Mouse (Mus musculus) limb, embryonic 15.5 days (tissue): ENCODE measurements around the gene Miga1. TPM values are rescaled to one million over a fixed set of nuclear protein-coding genes. Genes with fewer than 3 reads are reported as not detected.

Experiments
- ATAC-seq: fragments of 200-750 bp; cut with Nextera tagmentation; 2 replicates; pipeline ENCODE4 v1.8.0; 2017; ENCODE audit warnings: low read depth, moderate TSS enrichment; ENCODE audit not compliant: insufficient number of reproducible peaks, low FRiP score, low TSS enrichment
- H3K27ac ChIP-seq: fragments of 300-500 bp; sonication (generic); 2 replicates; pipeline ENCODE4 v1.5.1; 2015; ENCODE audit warnings: moderate library complexity, mild to moderate bottlenecking, inconsistent platforms
- H3K27me3 ChIP-seq: fragments of 300-500 bp; sonication (generic); 2 replicates; pipeline ENCODE4 v1.6.1; 2015; ENCODE audit warnings: inconsistent platforms
- H3K36me3 ChIP-seq: fragments of 300-500 bp; sonication (generic); 2 replicates; pipeline ENCODE4 v1.6.1; 2015; ENCODE audit warnings: inconsistent platforms
- H3K4me1 ChIP-seq: fragments of 300-500 bp; sonication (generic); 2 replicates; pipeline ENCODE4 v1.6.1; 2015; ENCODE audit warnings: inconsistent platforms
- H3K4me2 ChIP-seq: fragments of 300-500 bp; sonication (generic); 2 replicates; pipeline ENCODE4 v1.6.1; 2015; ENCODE audit warnings: mild to moderate bottlenecking, inconsistent platforms
- H3K4me3 ChIP-seq: fragments of 300-500 bp; sonication (generic); 2 replicates; pipeline ENCODE4 v1.5.1; 2015; ENCODE audit warnings: mild to moderate bottlenecking, inconsistent platforms
- H3K9ac ChIP-seq: fragments of 300-500 bp; sonication (generic); 2 replicates; pipeline ENCODE4 v1.6.1; 2015; ENCODE audit warnings: inconsistent platforms
- H3K9me3 ChIP-seq: fragments of 300-500 bp; sonication (generic); 2 replicates; pipeline ENCODE4 v1.6.1; 2016; ENCODE audit warnings: inconsistent platforms
- whole genome bisulfite sequencing: fragments of 180-500 bp; shearing (Covaris S2); methylation state at CpG from one replicate; pipeline ENCODE4 v1.1.7; 2015; 5-methylcytosine and 5-hydroxymethylcytosine counted together
- polyA plus RNA-seq: library from polyadenylated mRNA; unstranded; fragments of >200 nt; fragmentation: Nextera tagmentation; extraction: Ambion mirVana; gene quantifications from 2 replicates; pipeline ENCODE4 v1.2.1, GENCODE M21; 2015

The Miga1 gene
- polyA plus RNA-seq, 1 experiment from 2014 or later, result 16.2 TPM

DNA sequence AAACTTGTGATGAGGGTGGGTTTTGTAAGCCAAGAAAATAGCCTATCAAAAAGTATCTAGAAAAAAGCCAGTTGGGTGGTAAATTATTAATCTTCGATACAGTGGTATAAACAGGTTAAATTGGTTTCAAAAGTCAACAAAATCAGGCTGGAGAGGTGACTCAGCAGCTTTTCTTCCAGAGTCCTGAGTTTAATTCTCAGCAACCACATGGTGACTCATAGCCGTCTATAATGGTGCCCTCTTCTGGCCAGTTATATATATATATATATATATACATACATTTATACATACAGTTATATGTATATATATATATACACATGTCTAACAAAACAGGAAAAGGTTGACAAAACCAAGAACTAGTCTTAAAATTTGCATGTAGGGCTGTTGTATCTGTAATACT is 101.4 kb downstream of the Miga1 start:
- peaks cover 33% of the 10 kb centered on the region for H3K36me3 ChIP-seq

DNA sequence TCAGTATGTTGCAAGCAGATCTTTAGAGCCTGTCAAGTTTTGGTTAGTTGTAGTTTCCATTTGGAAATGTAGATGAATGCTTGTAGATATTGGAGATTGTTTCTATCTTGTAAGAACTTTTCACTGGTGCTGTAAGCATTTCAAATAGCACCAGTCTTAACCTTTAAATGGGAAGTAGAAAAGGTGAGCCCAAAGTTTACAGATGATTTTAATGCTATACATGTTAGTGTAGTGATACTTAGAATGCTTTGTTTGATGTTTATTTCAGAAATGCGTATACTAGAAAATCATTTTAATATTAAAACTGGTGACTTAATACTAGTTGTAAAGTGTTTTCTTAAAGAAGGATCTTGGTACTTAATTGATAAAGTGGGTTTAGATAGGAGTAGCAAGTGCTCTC is 104.4 kb downstream of the Miga1 start:
- no peak for ATAC-seq
- H3K36me3 ChIP-seq, result peaks cover 43% of the 10 kb centered on the region

More for the DNA sequence above, 101.4 kb downstream of the Miga1 start:
- Histone ChIP-seq H3K27me3 (no peaks in the 10 kb centered on the region), H3K9ac (no peak overlapping the region), H3K9me3 (no peaks in the 10 kb centered on the region), H3K4me1 (no peaks in the 10 kb centered on the region), H3K4me2 (no peak overlapping the region), H3K4me3 (no peak overlapping the region), H3K27ac (no peak overlapping the region)
- WGBS, result 58% methylated on average over 2 of the region's 2 CpGs
- 0 out of 2 replicates have a peak, but pooled peaks have one; percentile 19 for ATAC-seq

DNA sequence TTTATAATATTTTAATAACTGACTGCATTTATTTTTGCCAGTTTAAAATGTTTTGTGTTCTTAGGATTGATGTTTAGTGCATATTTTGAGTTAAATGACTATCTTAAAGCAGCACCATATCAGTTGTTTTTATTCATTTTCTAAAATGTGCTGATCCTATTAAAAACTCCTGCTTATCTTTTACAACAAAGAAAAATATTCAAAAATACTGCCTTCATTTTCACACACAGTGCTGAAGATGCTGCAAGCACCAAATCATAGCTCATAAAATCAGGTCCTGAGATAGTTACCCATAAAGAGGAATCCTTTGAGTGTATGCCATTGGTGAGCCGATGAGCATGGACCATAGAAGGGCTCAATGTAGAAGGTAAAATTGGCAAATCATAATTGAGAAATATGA is 105.0 kb downstream of the Miga1 start:
- H3K27me3 ChIP-seq, result no peaks in the 10 kb centered on the region
- no peaks in the 10 kb centered on the region for H3K9me3 ChIP-seq
- H3K9ac ChIP-seq, result no peak overlapping the region
- H3K4me2 ChIP-seq, result no peak overlapping the region
- H3K27ac ChIP-seq, result no peak overlapping the region
- H3K36me3 ChIP-seq, result peaks cover 41% of the 10 kb centered on the region
- no peaks in the 10 kb centered on the region for H3K4me1 ChIP-seq
- H3K4me3 ChIP-seq, result no peak overlapping the region
- WGBS, result 91% methylated on average over 1 of the region's 1 CpGs
- ATAC-seq, result no peak

More for the DNA sequence above, 104.4 kb downstream of the Miga1 start:
- no peak overlapping the region for H3K4me2 ChIP-seq
- no peak overlapping the region for H3K9ac ChIP-seq
- no peaks in the 10 kb centered on the region for H3K4me1 ChIP-seq
- WGBS, result 90% methylated on average over 1 of the region's 1 CpGs
- no peaks in the 10 kb centered on the region for H3K9me3 ChIP-seq
- H3K4me3 ChIP-seq, result no peak overlapping the region
- no peak overlapping the region for H3K27ac ChIP-seq
- no peaks in the 10 kb centered on the region for H3K27me3 ChIP-seq

GRCm38 (mm10) chr3:152231333-152232100 is 108.7 kb downstream of the Miga1 start:
- no peaks in the 10 kb centered on the region for H3K4me1 ChIP-seq
- WGBS, result 39% methylated on average over 6 of the region's 6 CpGs
- H3K27me3 ChIP-seq, result no peaks in the 10 kb centered on the region
- H3K4me2 ChIP-seq, result no peak overlapping the region
- no peak for ATAC-seq
- no peak overlapping the region for H3K4me3 ChIP-seq
- no peaks in the 10 kb centered on the region for H3K9me3 ChIP-seq
- H3K36me3 ChIP-seq, result peaks cover 48% of the 10 kb centered on the region
- no peak overlapping the region for H3K9ac ChIP-seq
- no peak overlapping the region for H3K27ac ChIP-seq

- no peak for ATAC-seq
- 91% methylated on average over 5 of the region's 5 CpGs for WGBS
- no peaks in the 10 kb centered on the region for H3K9me3 ChIP-seq
- peaks cover 58% of the 10 kb centered on the region for H3K36me3 ChIP-seq
- H3K9ac ChIP-seq, result no peak overlapping the region
- no peak overlapping the region for H3K4me2 ChIP-seq
- no peak overlapping the region for H3K27ac ChIP-seq
- no peaks in the 10 kb centered on the region for H3K4me1 ChIP-seq
- no peak overlapping the region for H3K4me3 ChIP-seq
- no peaks in the 10 kb centered on the region for H3K27me3 ChIP-seq
These were observed 110.9 kb downstream of the Miga1 start for GRCm38 (mm10) chr3:152229271-152229670.

DNA sequence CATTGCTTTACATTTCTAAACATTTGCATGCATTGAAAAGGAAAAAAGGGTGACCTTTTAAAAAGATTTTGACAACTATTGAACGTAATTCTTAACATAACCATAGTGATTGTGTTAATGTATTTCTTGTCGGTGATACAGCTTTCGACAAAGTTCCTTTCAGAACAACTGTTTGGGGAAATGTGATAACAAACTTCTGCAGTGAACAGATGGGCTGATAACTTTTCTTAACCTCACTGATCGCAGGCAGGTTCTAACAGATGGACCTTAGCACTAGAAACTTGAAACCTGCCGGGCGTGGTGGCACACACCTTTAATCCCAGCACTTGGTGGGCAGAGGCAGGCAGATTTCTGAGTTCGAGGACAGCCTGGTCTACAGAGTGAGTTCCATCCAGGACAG is 111.4 kb downstream of the Miga1 start:
- 94% methylated on average over 7 of the region's 7 CpGs for WGBS
- Histone ChIP-seq H3K9me3 (no peaks in the 10 kb centered on the region), H3K4me3 (no peak overlapping the region), H3K27me3 (no peaks in the 10 kb centered on the region), H3K9ac (no peak overlapping the region), H3K36me3 (peaks cover 63% of the 10 kb centered on the region), H3K27ac (no peak overlapping the region), H3K4me1 (no peaks in the 10 kb centered on the region), H3K4me2 (no peak overlapping the region)
- no peak for ATAC-seq

- peaks cover 77% of the 10 kb centered on the region for H3K36me3 ChIP-seq
- 90% methylated on average over 7 of the region's 7 CpGs for whole genome bisulfite sequencing
- no peaks in the 10 kb centered on the region for H3K9me3 ChIP-seq
- H3K27ac ChIP-seq, result no peak overlapping the region
- H3K4me2 ChIP-seq, result no peak overlapping the region
- no peaks in the 10 kb centered on the region for H3K4me1 ChIP-seq
- H3K4me3 ChIP-seq, result no peak overlapping the region
- no peak overlapping the region for H3K9ac ChIP-seq
- H3K27me3 ChIP-seq, result no peaks in the 10 kb centered on the region
- ATAC-seq, result no peak
These were observed 114.3 kb downstream of the Miga1 start for GRCm38 (mm10) chr3:152225906-152226305.

GRCm38 (mm10) chr3:152224918-152225317 is 115.3 kb downstream of the Miga1 start:
- Histone ChIP-seq H3K9ac (no peak overlapping the region), H3K27ac (no peak overlapping the region), H3K36me3 (peaks cover 80% of the 10 kb centered on the region), H3K4me1 (no peaks in the 10 kb centered on the region), H3K4me3 (no peak overlapping the region), H3K27me3 (no peaks in the 10 kb centered on the region), H3K4me2 (no peak overlapping the region), H3K9me3 (no peaks in the 10 kb centered on the region)
- no peak for ATAC-seq

Other genes starting within 250 kb of the Miga1 start
- 8.5 and 9.1 TPM in 2 replicates for gene Gipc2, start 174.2 kb downstream of the Miga1 start, polyA plus RNA-seq
- gene Dnajb4, start 130.1 kb downstream of the Miga1 start, polyA plus RNA-seq, result 39.3 and 44.3 TPM in 2 replicates
- 192 and 209 TPM in 2 replicates for gene Fubp1, start 130.0 kb downstream of the Miga1 start, polyA plus RNA-seq
- gene Nexn, start 74.1 kb downstream of the Miga1 start, polyA plus RNA-seq, result 28.5 and 41.5 TPM in 2 replicates
- gene Usp33, start 6.1 kb upstream of the Miga1 start, polyA plus RNA-seq, result 44.9 and 45.2 TPM in 2 replicates
- 40.6 and 41.4 TPM in 2 replicates for gene Zzz3, start 55.1 kb upstream of the Miga1 start, polyA plus RNA-seq